Mouse (Mus musculus): ENCODE measurements at regions not wholly inside any gene's neighbourhood (a gene's known extent, or its start where the extent isn't known, plus 50 kb on each side); places are given as distances from the start of the nearest gene placed in this dataset.

DNA sequence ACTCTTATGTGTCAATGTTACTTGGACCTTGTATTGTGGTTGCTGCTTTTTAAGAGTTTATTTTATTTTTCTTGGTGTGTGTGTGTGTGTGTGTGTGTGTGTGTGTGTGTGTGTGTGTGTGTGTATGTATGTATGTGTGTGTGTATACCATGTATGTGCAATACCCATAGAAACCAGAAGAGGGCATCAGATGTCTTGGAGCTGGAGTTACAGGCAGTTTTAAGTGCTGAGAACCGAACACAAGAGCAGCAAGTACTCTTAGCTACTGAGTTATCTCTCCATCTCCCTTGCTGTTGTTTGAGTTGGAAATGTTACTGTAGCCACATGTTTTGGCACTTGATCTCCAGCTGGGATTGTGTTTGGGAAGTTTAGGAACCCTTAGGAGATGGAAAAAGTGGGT lies 78.5 kb upstream of the Gm4791 start:
- no peak for TF ChIP-seq POLR2A (IDR thresholded peaks at IDR 0.05; ENCODE audit: borderline replicate concordance, low read depth, low read length)
- TF ChIP-seq CTCF (IDR thresholded peaks at IDR 0.05; ENCODE audit: low read depth, low read length), result no peak

Measured in bone marrow macrophage, adult 2 months (primary cell).